Mouse (Mus musculus): Measurements from ENCODE around the gene Fam122b. TPM values are rescaled to one million over a fixed set of nuclear protein-coding genes. Genes with fewer than 3 reads are reported as not detected.

Gene Fam122b
- polyA plus RNA-seq, 1 experiment, result 25.4 TPM

- no peaks in the 10 kb centered on the region for H3K9me3 ChIP-seq (replicated peaks; ENCODE audit: control insufficient read depth, insufficient read depth, low read length, poor library complexity, severe bottlenecking)
- no peaks in the 10 kb centered on the region for H3K27me3 ChIP-seq (ENCODE audit: control insufficient read depth, insufficient read depth, low read length, poor library complexity, severe bottlenecking)
- H3K27ac ChIP-seq (ENCODE audit: insufficient read depth, low read length), result no peak overlapping the region
- H3K9ac ChIP-seq (ENCODE audit: low read depth, poor library complexity, severe bottlenecking), result no peak overlapping the region
- no peak overlapping the region for H3K4me3 ChIP-seq (ENCODE audit: low read depth, low read length)
- TF ChIP-seq CTCF (IDR thresholded peaks at IDR 0.05; ENCODE audit: low read depth, low read length) (no peak), POLR2A (IDR thresholded peaks at IDR 0.05; ENCODE audit: insufficient read depth, low read length) (no peak)
- H3K4me1 ChIP-seq (ENCODE audit: control insufficient read depth, insufficient read depth, low read length), result no peaks in the 10 kb centered on the region
- H3K36me3 ChIP-seq (ENCODE audit: control insufficient read depth, insufficient read depth, low read length, poor library complexity, severe bottlenecking), result no peaks in the 10 kb centered on the region
These were observed 57.7 kb downstream of the Fam122b start for GRCm38 (mm10) chrX:53211756-53212483.

GRCm38 (mm10) chrX:53209431-53209830, 60.2 kb downstream of the Fam122b start:
- no peaks in the 10 kb centered on the region for H3K9me3 ChIP-seq (replicated peaks; ENCODE audit: control insufficient read depth, insufficient read depth, low read length, poor library complexity, severe bottlenecking)
- no peak for TF ChIP-seq POLR2A (IDR thresholded peaks at IDR 0.05; ENCODE audit: insufficient read depth, low read length)
- no peak for TF ChIP-seq CTCF (IDR thresholded peaks at IDR 0.05; ENCODE audit: low read depth, low read length)
- no peak for TF ChIP-seq EP300 (IDR thresholded peaks at IDR 0.05; ENCODE audit: insufficient read depth, low read depth, low read length)
- no peak overlapping the region for H3K27ac ChIP-seq (ENCODE audit: insufficient read depth, low read length)
- no peaks in the 10 kb centered on the region for H3K36me3 ChIP-seq (ENCODE audit: control insufficient read depth, insufficient read depth, low read length, poor library complexity, severe bottlenecking)
- H3K27me3 ChIP-seq (ENCODE audit: control insufficient read depth, insufficient read depth, low read length, poor library complexity, severe bottlenecking), result no peaks in the 10 kb centered on the region
- no peak overlapping the region for H3K9ac ChIP-seq (ENCODE audit: low read depth, poor library complexity, severe bottlenecking)
- no peak overlapping the region for H3K4me3 ChIP-seq (ENCODE audit: low read depth, low read length)
- H3K4me1 ChIP-seq (ENCODE audit: control insufficient read depth, insufficient read depth, low read length), result no peaks in the 10 kb centered on the region

GRCm38 (mm10) chrX:53204690-53205311, 64.8 kb downstream of the Fam122b start:
- H3K27me3 ChIP-seq (ENCODE audit: control insufficient read depth, insufficient read depth, low read length, poor library complexity, severe bottlenecking), result no peaks in the 10 kb centered on the region
- H3K4me1 ChIP-seq (ENCODE audit: control insufficient read depth, insufficient read depth, low read length), result no peaks in the 10 kb centered on the region

GRCm38 (mm10) chrX:53201616-53202015, 68.0 kb downstream of the Fam122b start:
- Histone ChIP-seq H3K4me1 (ENCODE audit: control insufficient read depth, insufficient read depth, low read length) (no peaks in the 10 kb centered on the region), H3K4me3 (ENCODE audit: low read depth, low read length) (no peak overlapping the region), H3K36me3 (ENCODE audit: control insufficient read depth, insufficient read depth, low read length, poor library complexity, severe bottlenecking) (no peaks in the 10 kb centered on the region), H3K9ac (ENCODE audit: low read depth, poor library complexity, severe bottlenecking) (no peak overlapping the region), H3K27ac (ENCODE audit: insufficient read depth, low read length) (no peak overlapping the region), H3K27me3 (ENCODE audit: control insufficient read depth, insufficient read depth, low read length, poor library complexity, severe bottlenecking) (no peaks in the 10 kb centered on the region), H3K9me3 (replicated peaks; ENCODE audit: control insufficient read depth, insufficient read depth, low read length, poor library complexity, severe bottlenecking) (no peaks in the 10 kb centered on the region)
- TF ChIP-seq POLR2A (IDR thresholded peaks at IDR 0.05; ENCODE audit: insufficient read depth, low read length) (no peak), CTCF (IDR thresholded peaks at IDR 0.05; ENCODE audit: low read depth, low read length) (no peak), EP300 (IDR thresholded peaks at IDR 0.05; ENCODE audit: insufficient read depth, low read depth, low read length) (no peak)

More at GRCm38 (mm10) chrX:53204690-53205311, 64.8 kb downstream of the Fam122b start:
- TF ChIP-seq EP300 (IDR thresholded peaks at IDR 0.05; ENCODE audit: insufficient read depth, low read depth, low read length) (no peak), CTCF (IDR thresholded peaks at IDR 0.05; ENCODE audit: low read depth, low read length) (no peak), POLR2A (IDR thresholded peaks at IDR 0.05; ENCODE audit: insufficient read depth, low read length) (no peak)
- no peak overlapping the region for H3K9ac ChIP-seq (ENCODE audit: low read depth, poor library complexity, severe bottlenecking)
- H3K9me3 ChIP-seq (replicated peaks; ENCODE audit: control insufficient read depth, insufficient read depth, low read length, poor library complexity, severe bottlenecking), result no peaks in the 10 kb centered on the region
- H3K4me3 ChIP-seq (ENCODE audit: low read depth, low read length), result no peak overlapping the region
- no peak overlapping the region for H3K27ac ChIP-seq (ENCODE audit: insufficient read depth, low read length)
- no peaks in the 10 kb centered on the region for H3K36me3 ChIP-seq (ENCODE audit: control insufficient read depth, insufficient read depth, low read length, poor library complexity, severe bottlenecking)

- Histone ChIP-seq H3K9me3 (replicated peaks; ENCODE audit: control insufficient read depth, insufficient read depth, low read length, poor library complexity, severe bottlenecking) (no peaks in the 10 kb centered on the region), H3K9ac (ENCODE audit: low read depth, poor library complexity, severe bottlenecking) (no peak overlapping the region), H3K36me3 (ENCODE audit: control insufficient read depth, insufficient read depth, low read length, poor library complexity, severe bottlenecking) (no peaks in the 10 kb centered on the region), H3K4me1 (ENCODE audit: control insufficient read depth, insufficient read depth, low read length) (no peaks in the 10 kb centered on the region), H3K4me3 (ENCODE audit: low read depth, low read length) (no peak overlapping the region), H3K27me3 (ENCODE audit: control insufficient read depth, insufficient read depth, low read length, poor library complexity, severe bottlenecking) (no peaks in the 10 kb centered on the region), H3K27ac (ENCODE audit: insufficient read depth, low read length) (no peak overlapping the region)
- TF ChIP-seq POLR2A (IDR thresholded peaks at IDR 0.05; ENCODE audit: insufficient read depth, low read length) (no peak), CTCF (IDR thresholded peaks at IDR 0.05; ENCODE audit: low read depth, low read length) (no peak), EP300 (IDR thresholded peaks at IDR 0.05; ENCODE audit: insufficient read depth, low read depth, low read length) (no peak)
These were observed 71.9 kb downstream of the Fam122b start for GRCm38 (mm10) chrX:53197681-53198080.

- Histone ChIP-seq H3K4me1 (ENCODE audit: control insufficient read depth, insufficient read depth, low read length) (no peaks in the 10 kb centered on the region), H3K9ac (ENCODE audit: low read depth, poor library complexity, severe bottlenecking) (no peak overlapping the region), H3K27ac (ENCODE audit: insufficient read depth, low read length) (no peak overlapping the region), H3K4me3 (ENCODE audit: low read depth, low read length) (no peak overlapping the region), H3K27me3 (ENCODE audit: control insufficient read depth, insufficient read depth, low read length, poor library complexity, severe bottlenecking) (no peaks in the 10 kb centered on the region), H3K36me3 (ENCODE audit: control insufficient read depth, insufficient read depth, low read length, poor library complexity, severe bottlenecking) (no peaks in the 10 kb centered on the region), H3K9me3 (replicated peaks; ENCODE audit: control insufficient read depth, insufficient read depth, low read length, poor library complexity, severe bottlenecking) (no peaks in the 10 kb centered on the region)
- no peak for TF ChIP-seq EP300 (IDR thresholded peaks at IDR 0.05; ENCODE audit: insufficient read depth, low read depth, low read length)
- no peak for TF ChIP-seq CTCF (IDR thresholded peaks at IDR 0.05; ENCODE audit: low read depth, low read length)
- no peak for TF ChIP-seq POLR2A (IDR thresholded peaks at IDR 0.05; ENCODE audit: insufficient read depth, low read length)
These were observed 73.2 kb downstream of the Fam122b start for GRCm38 (mm10) chrX:53196392-53196791.

Other genes starting within 250 kb of the Fam122b start
- 1.1 and 2.1 TPM in 2 replicates for gene Plac1, start 29.7 kb downstream of the Fam122b start, polyA plus RNA-seq (2011; ENCODE audit: insufficient read depth, insufficient read length, low read depth, missing spikeins)
- not detected in 2 replicates for gene Fam122c, start 3.6 kb upstream of the Fam122b start, polyA plus RNA-seq (2011; ENCODE audit: insufficient read depth, insufficient read length, low read depth, missing spikeins)
- 11.3 and 12.1 TPM in 2 replicates for gene Mospd1, start 100.7 kb upstream of the Fam122b start, polyA plus RNA-seq (2011; ENCODE audit: insufficient read depth, insufficient read length, low read depth, missing spikeins)
- not detected in 2 replicates for gene Etd, start 165.1 kb upstream of the Fam122b start, polyA plus RNA-seq (2011; ENCODE audit: insufficient read depth, insufficient read length, low read depth, missing spikeins)

Data from ES-Bruce4 (cell line).